Mouse (Mus musculus): ENCODE measurements around the gene Rbfox1.

Gene Rbfox1

GRCm38 (mm10) chr16:6480411-6480728 is 595.2 kb downstream of the Rbfox1 start:
- DNase-seq (ENCODE audit: low spot score), result no peak

- DNase-seq (ENCODE audit: low spot score), result no peak
Measured at GRCm38 (mm10) chr16:6483628-6484027, 598.5 kb downstream of the Rbfox1 start.

GRCm38 (mm10) chr16:6485631-6486030 is 600.5 kb downstream of the Rbfox1 start:
- no peak for DNase-seq (ENCODE audit: low spot score)

GRCm38 (mm10) chr16:6502219-6502618 is 617.1 kb downstream of the Rbfox1 start:
- DNase-seq (ENCODE audit: low spot score), result no peak

DNA sequence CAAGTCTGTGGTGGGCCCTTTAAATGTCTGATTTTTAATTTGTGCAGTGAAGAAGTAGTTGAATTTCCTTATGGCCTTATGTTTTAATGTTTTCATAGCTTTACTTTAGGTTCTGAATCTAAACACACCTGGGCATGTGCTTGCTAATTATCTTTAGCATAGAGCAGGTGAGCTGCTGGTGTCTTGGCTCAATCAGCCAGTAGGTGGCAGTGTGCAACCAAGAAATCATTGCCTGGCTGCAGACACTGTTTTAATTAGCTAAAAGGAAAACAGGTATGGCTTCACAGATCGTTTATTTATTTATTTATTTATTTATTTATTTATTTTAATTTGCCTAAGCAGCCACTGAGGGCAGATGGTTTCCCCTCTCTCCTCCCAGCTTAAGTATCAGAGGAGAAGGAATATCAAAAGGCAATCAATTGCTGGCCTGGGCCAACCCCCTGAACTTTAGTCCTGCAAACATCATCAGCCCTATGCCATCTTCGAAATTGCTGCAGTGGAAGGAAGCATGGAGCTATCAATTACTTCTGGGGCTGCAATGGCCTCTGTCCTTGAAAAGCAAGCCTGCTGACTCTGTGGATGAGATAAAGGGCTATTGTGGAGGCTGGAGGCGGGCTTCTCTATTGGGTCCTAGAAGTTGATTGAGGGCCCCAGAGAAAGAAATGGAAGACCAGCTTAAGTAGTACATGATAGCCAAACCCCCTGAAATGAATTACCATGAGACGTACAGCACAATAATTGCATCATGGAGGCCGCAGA is 618.6 kb downstream of the Rbfox1 start:
- no peak for DNase-seq (ENCODE audit: low spot score)

DNA sequence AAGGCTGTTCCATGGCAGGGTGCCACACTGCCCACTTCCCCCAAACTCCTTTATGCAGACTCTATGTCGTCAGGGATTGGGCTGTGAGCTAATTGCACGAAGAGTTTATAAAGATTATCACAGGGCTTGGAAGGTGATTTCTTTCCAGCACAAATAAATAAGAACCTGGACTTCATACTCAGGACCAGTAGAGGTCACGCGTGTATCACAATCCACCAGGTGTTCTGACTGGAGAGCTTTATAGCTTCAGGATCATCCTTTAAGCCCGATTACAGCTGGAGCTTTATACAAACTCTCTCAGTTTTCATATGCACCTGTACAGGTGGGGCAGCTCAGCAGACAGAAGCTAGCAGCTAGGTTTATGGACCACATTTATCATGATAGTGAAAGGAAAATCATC is 623.8 kb downstream of the Rbfox1 start:
- DNase-seq (ENCODE audit: low spot score), result no peak

DNA sequence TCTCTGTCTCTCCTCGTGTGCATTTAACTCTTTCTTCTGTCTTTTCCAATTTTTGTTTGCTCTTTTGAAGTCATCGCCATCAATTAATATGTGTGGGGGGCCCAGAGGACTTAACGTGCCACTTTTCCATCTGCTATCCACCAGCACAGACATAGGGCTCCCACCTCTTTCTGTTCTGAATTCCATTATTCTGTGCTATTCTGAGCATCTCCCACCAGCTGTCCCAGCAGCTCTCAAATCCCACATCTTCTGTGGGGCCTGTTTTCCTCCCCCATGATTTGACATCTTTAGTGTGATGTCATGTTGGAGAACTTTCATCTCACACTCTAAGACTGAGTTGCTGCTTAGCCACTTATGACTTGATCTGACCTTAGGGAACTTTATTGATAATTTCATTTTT is 634.3 kb downstream of the Rbfox1 start:
- no peak for DNase-seq (ENCODE audit: low spot score)

- no peak for DNase-seq (ENCODE audit: low spot score)
Measured at GRCm38 (mm10) chr16:6525507-6526170, 640.5 kb downstream of the Rbfox1 start.

DNA sequence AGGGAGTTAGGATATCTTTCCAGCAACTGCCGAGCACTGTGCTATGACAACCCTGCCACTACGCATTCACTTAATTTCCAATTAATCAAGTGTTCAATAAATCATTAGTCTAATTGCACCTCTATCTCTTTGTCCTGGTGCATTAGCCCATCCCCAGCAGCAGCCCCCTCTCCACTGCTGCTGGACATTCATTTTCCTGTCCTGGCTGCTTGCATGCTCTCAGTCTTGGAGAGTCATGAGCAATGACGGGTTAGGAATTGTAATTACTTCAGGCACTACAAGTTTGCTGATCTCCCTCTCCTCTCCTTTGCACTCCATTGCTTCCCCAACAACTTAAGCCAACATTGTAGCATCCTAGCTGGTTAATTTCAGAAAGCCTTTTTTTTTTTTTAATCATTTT is 646.3 kb downstream of the Rbfox1 start:
- DNase-seq (ENCODE audit: low spot score), result no peak

GRCm38 (mm10) chr16:6532077-6532995 is 647.2 kb downstream of the Rbfox1 start:
- DNase-seq (ENCODE audit: low spot score), result no peak

GRCm38 (mm10) chr16:6555776-6556175 is 670.6 kb downstream of the Rbfox1 start:
- no peak for DNase-seq (ENCODE audit: low spot score)

DNA sequence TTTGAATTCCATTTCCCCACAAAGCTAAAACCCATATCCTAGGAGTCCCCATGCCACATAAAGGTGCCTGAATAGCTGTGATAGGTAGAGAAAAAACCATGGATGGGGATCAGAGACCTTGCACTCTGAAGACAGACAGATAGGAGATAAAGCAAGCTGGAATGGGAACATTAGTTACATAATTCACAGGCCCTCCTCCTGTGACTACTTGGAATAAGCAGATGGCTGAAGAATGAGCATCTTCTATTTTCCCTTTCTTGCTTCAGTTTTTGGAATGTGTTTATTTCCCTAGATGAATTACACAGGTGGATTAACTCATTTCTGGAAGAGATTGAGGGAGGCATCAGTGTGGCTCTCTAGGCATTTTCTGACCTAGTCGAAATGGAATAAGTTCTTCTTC is 672.6 kb downstream of the Rbfox1 start:
- no peak for DNase-seq (ENCODE audit: low spot score)

DNA sequence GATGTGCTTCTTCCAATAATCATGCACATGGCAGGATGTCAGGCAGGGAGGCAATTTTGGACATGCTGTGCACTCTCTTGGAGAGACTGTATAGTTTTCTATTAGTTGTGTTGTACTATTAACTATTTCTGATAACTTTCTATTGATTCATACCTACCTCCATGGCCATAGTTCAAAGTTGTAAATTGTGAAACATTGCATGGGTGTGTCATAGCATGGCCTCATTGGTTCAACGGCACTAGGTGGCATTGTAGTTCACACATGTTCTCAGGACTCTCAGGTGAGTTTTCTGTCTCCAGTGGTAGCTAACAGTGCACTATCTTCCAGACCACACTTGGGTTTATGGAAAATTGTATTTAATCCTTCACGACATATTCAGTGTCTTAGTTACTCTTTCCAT is 699.5 kb downstream of the Rbfox1 start:
- no peak for DNase-seq (ENCODE audit: low spot score)

- no peak for DNase-seq (ENCODE audit: low spot score)
Measured at GRCm38 (mm10) chr16:6585204-6585603, 700.0 kb downstream of the Rbfox1 start.

DNA sequence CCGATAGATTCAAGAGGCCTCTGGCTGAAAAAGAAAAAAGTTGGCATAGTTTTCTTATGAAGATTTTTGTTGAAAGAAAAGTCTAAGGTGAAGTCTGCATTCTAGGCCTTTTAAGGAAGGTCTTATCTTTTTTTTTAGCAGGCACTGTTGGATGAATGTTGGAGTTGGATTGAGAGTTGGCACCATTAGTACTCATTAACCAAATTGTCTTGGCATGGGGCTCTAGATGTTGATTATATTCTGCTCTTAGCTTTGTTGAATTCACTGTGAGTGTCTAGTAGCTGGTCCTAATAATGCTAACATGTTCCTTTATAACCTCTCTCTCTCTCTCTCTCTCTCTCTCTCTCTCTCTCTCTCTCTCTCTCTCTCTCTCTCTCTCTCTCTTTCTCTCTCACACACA is 731.4 kb downstream of the Rbfox1 start:
- no peak for DNase-seq (ENCODE audit: low spot score)

GRCm38 (mm10) chr16:6640330-6640729 is 755.2 kb downstream of the Rbfox1 start:
- DNase-seq (ENCODE audit: low spot score), result no peak

- no peak for DNase-seq (ENCODE audit: low spot score)
Measured at GRCm38 (mm10) chr16:6646941-6647340, 761.8 kb downstream of the Rbfox1 start.

DNA sequence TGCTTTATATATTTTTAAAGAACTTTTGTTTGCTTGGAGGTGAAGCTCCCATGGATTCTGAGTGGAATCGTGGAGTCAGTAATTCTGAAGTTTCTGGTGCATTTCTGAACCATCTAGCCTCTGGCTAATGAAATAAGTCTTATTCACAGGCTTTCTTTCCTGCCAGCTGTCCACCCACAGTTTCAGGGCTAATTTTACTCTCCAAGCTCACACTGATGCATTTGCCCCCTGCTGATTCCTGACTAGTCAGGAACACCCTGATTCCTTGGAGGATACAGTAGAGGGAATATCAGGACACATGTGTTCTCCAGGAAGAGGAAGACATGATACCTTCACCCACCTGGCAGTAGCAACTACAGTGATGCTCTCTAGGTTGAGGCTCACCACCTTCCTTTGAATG is 763.6 kb downstream of the Rbfox1 start:
- DNase-seq (ENCODE audit: low spot score), result no peak

- DNase-seq (ENCODE audit: low spot score), result no peak
Measured at GRCm38 (mm10) chr16:6658594-6658993, 773.4 kb downstream of the Rbfox1 start.

DNA sequence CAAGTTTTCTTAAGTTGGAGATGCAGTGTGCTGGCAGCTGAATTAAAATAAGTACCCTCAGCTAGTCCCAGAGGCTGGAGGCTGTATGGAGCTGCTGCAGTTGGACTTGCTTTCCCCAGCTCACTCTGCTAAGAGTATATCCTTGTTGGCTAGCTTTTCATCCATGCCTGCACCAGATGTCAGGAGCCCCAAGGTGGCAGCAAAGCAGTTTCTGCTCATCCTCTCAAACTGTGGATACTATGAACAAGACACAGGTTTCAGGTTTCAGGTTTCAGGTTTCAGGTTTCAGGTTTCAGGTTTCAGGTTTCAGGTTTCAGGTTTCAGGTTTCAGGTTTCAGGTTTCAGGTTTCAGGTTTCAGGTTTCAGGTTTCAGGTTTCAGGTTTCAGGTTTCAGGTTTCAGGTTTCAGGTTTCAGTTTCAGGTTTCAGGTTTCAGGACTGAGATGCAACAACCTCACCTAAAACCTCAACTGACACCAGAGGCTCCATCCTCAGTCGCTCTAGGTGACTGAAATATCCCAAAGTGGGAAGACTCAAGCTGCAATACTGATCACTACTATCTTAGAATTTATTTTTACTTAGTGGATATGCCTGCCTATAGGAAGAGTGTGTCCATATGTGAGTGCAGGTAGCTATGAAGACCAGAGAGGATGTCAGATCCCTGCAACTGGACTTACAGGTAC is 801.1 kb downstream of the Rbfox1 start:
- DNase-seq (ENCODE audit: low spot score), result no peak

DNA sequence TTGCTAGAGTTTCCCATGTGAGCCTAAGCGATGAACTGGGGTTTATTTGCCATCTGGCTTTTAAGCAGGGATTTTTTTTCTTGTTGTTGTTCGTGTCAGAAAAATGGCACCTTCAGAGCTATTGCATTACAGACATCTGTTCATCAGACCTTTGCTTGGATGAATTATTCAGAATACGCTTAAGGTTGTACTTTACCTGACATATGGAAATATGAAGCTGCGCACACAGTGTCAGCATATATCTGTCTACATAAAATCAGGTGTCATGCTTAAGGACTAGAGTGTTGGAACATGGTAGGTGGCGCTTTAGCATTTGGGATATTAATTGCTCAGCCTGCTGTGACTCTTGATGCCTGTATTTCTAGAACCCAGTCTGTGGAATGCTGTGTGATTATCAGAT is 819.7 kb downstream of the Rbfox1 start:
- no peak for DNase-seq (ENCODE audit: low spot score)

- no peak for DNase-seq (ENCODE audit: low spot score)
Measured at GRCm38 (mm10) chr16:6712341-6712740, 827.2 kb downstream of the Rbfox1 start.

Data from urinary bladder, postnatal 10 days (tissue).